Mouse (Mus musculus): ENCODE results near the gene Gnao1. TPM values are rescaled to one million over a fixed set of nuclear protein-coding genes. Genes with fewer than 3 reads are reported as not detected.

The Gnao1 gene
- polyA plus RNA-seq, 1 experiment = 11.9 TPM

- peaks cover 14% of the 10 kb centered on the region for H3K4me1 ChIP-seq (ENCODE audit: control insufficient read depth, insufficient read depth, low read length)
- TF ChIP-seq CTCF (IDR thresholded peaks at IDR 0.05; ENCODE audit: borderline replicate concordance, insufficient read depth, low read length) = no peak
- TF ChIP-seq POLR2A (IDR thresholded peaks at IDR 0.05; ENCODE audit: low read depth, low read length) = no peak
- H3K27ac ChIP-seq (ENCODE audit: insufficient read depth, low read length) = no peak overlapping the region
- H3K4me3 ChIP-seq (ENCODE audit: insufficient read depth, low read length) = no peak overlapping the region
Measured at GRCm38 (mm10) chr8:93886181-93886580, 76.4 kb downstream of the Gnao1 start.

GRCm38 (mm10) chr8:93888150-93888676 is 78.4 kb downstream of the Gnao1 start:
- H3K4me3 ChIP-seq (ENCODE audit: insufficient read depth, low read length) = no peak overlapping the region
- H3K27ac ChIP-seq (ENCODE audit: insufficient read depth, low read length) = peak overlapping the region; percentile 17; the same call in 1 of the 2 replicates
- TF ChIP-seq CTCF (IDR thresholded peaks at IDR 0.05; ENCODE audit: borderline replicate concordance, insufficient read depth, low read length) = no peak
- no peak for TF ChIP-seq POLR2A (IDR thresholded peaks at IDR 0.05; ENCODE audit: low read depth, low read length)
- H3K4me1 ChIP-seq (ENCODE audit: control insufficient read depth, insufficient read depth, low read length) = peaks cover 14% of the 10 kb centered on the region

- peaks cover 14% of the 10 kb centered on the region for H3K4me1 ChIP-seq (ENCODE audit: control insufficient read depth, insufficient read depth, low read length)
- TF ChIP-seq POLR2A (IDR thresholded peaks at IDR 0.05; ENCODE audit: low read depth, low read length) (no peak), CTCF (IDR thresholded peaks at IDR 0.05; ENCODE audit: borderline replicate concordance, insufficient read depth, low read length) (no peak)
- peak overlapping the region; percentile 74; the same call in 1 of the 2 replicates for H3K27ac ChIP-seq (ENCODE audit: insufficient read depth, low read length)
- no peak overlapping the region for H3K4me3 ChIP-seq (ENCODE audit: insufficient read depth, low read length)
Measured at GRCm38 (mm10) chr8:93888702-93889480, 79.1 kb downstream of the Gnao1 start.

- Histone ChIP-seq H3K4me1 (ENCODE audit: control insufficient read depth, insufficient read depth, low read length) (peaks cover 14% of the 10 kb centered on the region), H3K4me3 (ENCODE audit: insufficient read depth, low read length) (no peak overlapping the region), H3K27ac (ENCODE audit: insufficient read depth, low read length) (no peak overlapping the region)
- TF ChIP-seq POLR2A (IDR thresholded peaks at IDR 0.05; ENCODE audit: low read depth, low read length) (no peak), CTCF (IDR thresholded peaks at IDR 0.05; ENCODE audit: borderline replicate concordance, insufficient read depth, low read length) (no peak)
Measured at GRCm38 (mm10) chr8:93893556-93893955, 83.8 kb downstream of the Gnao1 start.

- H3K4me1 ChIP-seq (ENCODE audit: control insufficient read depth, insufficient read depth, low read length) = peaks cover 3% of the 10 kb centered on the region; the same call in 1 of the 2 replicates
- no peak overlapping the region for H3K4me3 ChIP-seq (ENCODE audit: insufficient read depth, low read length)
- TF ChIP-seq CTCF (IDR thresholded peaks at IDR 0.05; ENCODE audit: borderline replicate concordance, insufficient read depth, low read length) (no peak), POLR2A (IDR thresholded peaks at IDR 0.05; ENCODE audit: low read depth, low read length) (no peak)
- H3K27ac ChIP-seq (ENCODE audit: insufficient read depth, low read length) = no peak overlapping the region
Measured at GRCm38 (mm10) chr8:93896841-93897551, 87.2 kb downstream of the Gnao1 start.

- TF ChIP-seq POLR2A (IDR thresholded peaks at IDR 0.05; ENCODE audit: low read depth, low read length) = no peak
- no peak overlapping the region for H3K27ac ChIP-seq (ENCODE audit: insufficient read depth, low read length)
- no peak overlapping the region for H3K4me3 ChIP-seq (ENCODE audit: insufficient read depth, low read length)
- H3K4me1 ChIP-seq (ENCODE audit: control insufficient read depth, insufficient read depth, low read length) = peaks cover 3% of the 10 kb centered on the region; the same call in 1 of the 2 replicates
Measured at GRCm38 (mm10) chr8:93898570-93898969, 88.8 kb downstream of the Gnao1 start.

GRCm38 (mm10) chr8:93902040-93902439 is 92.3 kb downstream of the Gnao1 start:
- TF ChIP-seq POLR2A (IDR thresholded peaks at IDR 0.05; ENCODE audit: low read depth, low read length) = no peak
- no peak overlapping the region for H3K27ac ChIP-seq (ENCODE audit: insufficient read depth, low read length)
- H3K4me1 ChIP-seq (ENCODE audit: control insufficient read depth, insufficient read depth, low read length) = peaks cover 3% of the 10 kb centered on the region; the same call in 1 of the 2 replicates
- H3K4me3 ChIP-seq (ENCODE audit: insufficient read depth, low read length) = no peak overlapping the region

- Histone ChIP-seq H3K27ac (ENCODE audit: insufficient read depth, low read length) (no peak overlapping the region), H3K4me3 (ENCODE audit: insufficient read depth, low read length) (no peak overlapping the region), H3K4me1 (ENCODE audit: control insufficient read depth, insufficient read depth, low read length) (no peaks in the 10 kb centered on the region)
- no peak for TF ChIP-seq POLR2A (IDR thresholded peaks at IDR 0.05; ENCODE audit: low read depth, low read length)
- TF ChIP-seq CTCF (IDR thresholded peaks at IDR 0.05; ENCODE audit: borderline replicate concordance, insufficient read depth, low read length) = no peak
Measured at GRCm38 (mm10) chr8:93906961-93907360, 97.2 kb downstream of the Gnao1 start.

- no peaks in the 10 kb centered on the region for H3K4me1 ChIP-seq (ENCODE audit: control insufficient read depth, insufficient read depth, low read length)
- H3K4me3 ChIP-seq (ENCODE audit: insufficient read depth, low read length) = no peak overlapping the region
- TF ChIP-seq POLR2A (IDR thresholded peaks at IDR 0.05; ENCODE audit: low read depth, low read length) (no peak), CTCF (IDR thresholded peaks at IDR 0.05; ENCODE audit: borderline replicate concordance, insufficient read depth, low read length) (no peak)
- H3K27ac ChIP-seq (ENCODE audit: insufficient read depth, low read length) = no peak overlapping the region
Measured at GRCm38 (mm10) chr8:93907987-93908441, 98.2 kb downstream of the Gnao1 start.

GRCm38 (mm10) chr8:93908546-93908945 is 98.8 kb downstream of the Gnao1 start:
- no peaks in the 10 kb centered on the region for H3K4me1 ChIP-seq (ENCODE audit: control insufficient read depth, insufficient read depth, low read length)
- H3K27ac ChIP-seq (ENCODE audit: insufficient read depth, low read length) = no peak overlapping the region
- H3K4me3 ChIP-seq (ENCODE audit: insufficient read depth, low read length) = no peak overlapping the region
- TF ChIP-seq POLR2A (IDR thresholded peaks at IDR 0.05; ENCODE audit: low read depth, low read length) (no peak), CTCF (IDR thresholded peaks at IDR 0.05; ENCODE audit: borderline replicate concordance, insufficient read depth, low read length) (no peak)
